Mouse (Mus musculus): ENCODE measurements around the gene Padi1.

GRCm38 (mm10) chr4:140853626-140854025 is 8.0 kb upstream of the Padi1 start:
- no peak for TF ChIP-seq TAL1 (IDR thresholded peaks at IDR 0.05; ENCODE audit: low read length)
- no peak for TF ChIP-seq GATA1 (IDR thresholded peaks at IDR 0.05; ENCODE audit: low read length)

All from erythroblast, embryonic 14.5 days (primary cell).